Comparison of ENCODE assay signal across 8 mouse cellular contexts in the genomic region with DNA sequence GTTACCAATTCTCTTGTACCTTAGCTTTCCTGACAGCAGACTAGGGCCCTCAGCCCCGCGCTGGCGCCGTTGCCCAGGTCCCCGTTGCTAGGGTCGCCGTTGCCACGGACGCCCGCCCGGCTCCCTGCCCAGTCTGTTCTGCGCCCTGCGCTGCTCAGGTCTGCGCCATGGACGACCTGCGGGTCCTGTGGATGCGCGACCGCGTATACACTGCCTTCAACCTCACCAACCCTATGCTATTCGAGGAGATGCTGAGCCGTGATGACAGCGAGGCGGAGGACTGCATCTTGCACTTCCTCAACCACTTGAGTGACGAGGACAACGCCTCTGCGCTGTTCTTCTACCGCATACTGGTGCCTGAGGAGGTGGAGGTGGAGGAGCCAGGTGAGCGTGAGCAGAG. TPM values are rescaled to one million over a fixed set of nuclear protein-coding genes. Genes with fewer than 3 reads are reported as not detected.
DNase-seq lines count a peak whose midpoint lies in the region; ATAC-seq and TF ChIP-seq lines count a peak whose summit lies in the region.

Dnah10 (plus strand) TSS at position 89 of the 400 bp plus-strand sequence.

- no peak for TF ChIP-seq CTCF in ES-Bruce4 (IDR thresholded peaks at IDR 0.05; ENCODE audit: low read depth, low read length)

- DNase-seq in cerebellum, postnatal 10 days: peak; percentile 62 to 69
- DNase-seq in cerebellum, adult 11-12 months: no peak
- peak; percentile 37 to 45 for DNase-seq in left cerebral cortex, postnatal 14 days (ENCODE audit: low spot score in 2 of 2)
- peak; percentile 75 for DNase-seq in retina, embryonic 14.5 days (ENCODE audit: low spot score)
- no peak for DNase-seq in B cell, adult 2 months
- no peak for DNase-seq in Muller cell, postnatal 12 days (ENCODE audit: inconsistent ontology term)

- no peak within 1 kb of the TSS for H3K9ac ChIP-seq in ES-Bruce4 (ENCODE audit: low read depth, poor library complexity, severe bottlenecking)
- no peak within 1 kb of the TSS for H3K9ac ChIP-seq in forebrain, embryonic 16.5 days (replicated peaks; ENCODE audit: low read depth, low read length)

- peak within 1 kb of the TSS; percentile 45 for H3K4me3 ChIP-seq in ES-Bruce4 (ENCODE audit: low read depth, low read length)
- H3K4me3 ChIP-seq in forebrain, embryonic 16.5 days (replicated peaks; ENCODE audit: low read length): no peak within 1 kb of the TSS

- H3K36me3 ChIP-seq in ES-Bruce4 (ENCODE audit: control insufficient read depth, insufficient read depth, low read length, poor library complexity, severe bottlenecking): no peaks in the 10 kb centered on the region
- peaks cover 15% of the 10 kb centered on the region for H3K36me3 ChIP-seq in forebrain, embryonic 16.5 days (ENCODE audit: control insufficient read depth, insufficient read depth)

- H3K9me3 ChIP-seq in ES-Bruce4 (replicated peaks; ENCODE audit: control insufficient read depth, insufficient read depth, low read length, poor library complexity, severe bottlenecking): no peaks in the 10 kb centered on the region
- no peaks in the 10 kb centered on the region for H3K9me3 ChIP-seq in forebrain, embryonic 16.5 days (ENCODE audit: control insufficient read depth, low read length)

- H3K4me1 ChIP-seq in ES-Bruce4 (ENCODE audit: control insufficient read depth, insufficient read depth, low read length): no peaks in the 10 kb centered on the region
- H3K4me1 ChIP-seq in forebrain, embryonic 16.5 days (replicated peaks; ENCODE audit: control insufficient read depth, insufficient read depth, low read length): peaks cover 8% of the 10 kb centered on the region; the same call in 1 of the 2 replicates

- intact Hi-C loops in left cerebral cortex, postnatal 14 days (cut with DNase I): no loop called here

- no peak for TF ChIP-seq EP300 in ES-Bruce4 (IDR thresholded peaks at IDR 0.05; ENCODE audit: insufficient read depth, low read depth, low read length)

- no peak within 1 kb of the TSS for H3K27ac ChIP-seq in ES-Bruce4 (ENCODE audit: insufficient read depth, low read length)
- no peak within 1 kb of the TSS for H3K27ac ChIP-seq in forebrain, embryonic 16.5 days (ENCODE audit: low read length)

- TF ChIP-seq POLR2A in ES-Bruce4 (IDR thresholded peaks at IDR 0.05; ENCODE audit: insufficient read depth, low read length): no peak

- H3K27me3 ChIP-seq in ES-Bruce4 (ENCODE audit: control insufficient read depth, insufficient read depth, low read length, poor library complexity, severe bottlenecking): no peaks in the 10 kb centered on the region
- H3K27me3 ChIP-seq in forebrain, embryonic 16.5 days (replicated peaks; ENCODE audit: control insufficient read depth, insufficient read depth, low read length): no peaks in the 10 kb centered on the region

- ATAC-seq in forebrain, embryonic 16.5 days: peak; percentile 71

- WGBS in forebrain, embryonic 16.5 days: 9% methylated on average over 29 of the region's 29 CpGs

- 0 out of 2 replicates have a peak within 1 kb of the TSS, but pooled peaks have one; percentile 6 for H3K4me2 ChIP-seq in forebrain, embryonic 16.5 days (ENCODE audit: low read length)

RNA-seq across cellular contexts. Expression of gene Dnah10, which starts in this region (rescaled TPM):
- polyA plus RNA-seq in ES-Bruce4 (2011; ENCODE audit: insufficient read depth, insufficient read length, low read depth, missing spikeins): 0.73 and 2.3 TPM in 2 replicates
- 0.17 and 0.22 TPM in 2 replicates for polyA plus RNA-seq in forebrain, embryonic 16.5 days (2015; fragmentation: Nextera tagmentation; extraction: Ambion mirVana)
- 1 to 10 TPM in 1 of 2 experiments, under 1 TPM in 1; 0.93 to 1.0 TPM for total RNA-seq in left cerebral cortex, postnatal 14 days (2021)

Comparison
In these comparisons a context has a peak if more than half of its experiments do, and no peak if none do; other contexts are left out.
1. DNase-seq: peak in cerebellum, postnatal 10 days (2 of 2), left cerebral cortex, postnatal 14 days (2 of 2) and retina, embryonic 14.5 days (single experiment); none in cerebellum, adult 11-12 months (single experiment), B cell, adult 2 months (0 of 2) and Muller cell, postnatal 12 days (single experiment).
2. Peak in ATAC-seq and H3K4me2 ChIP-seq in forebrain, embryonic 16.5 days; RNA of the gene not detected or under 1 TPM.